Mouse (Mus musculus): ENCODE data around the gene Maea. TPM values are rescaled to one million over a fixed set of nuclear protein-coding genes. Genes with fewer than 3 reads are reported as not detected.

Gene Maea
- 54.9 and 58.2 TPM in 2 replicates for polyA plus RNA-seq (2015; fragmentation: Nextera tagmentation; extraction: Ambion mirVana)

DNA sequence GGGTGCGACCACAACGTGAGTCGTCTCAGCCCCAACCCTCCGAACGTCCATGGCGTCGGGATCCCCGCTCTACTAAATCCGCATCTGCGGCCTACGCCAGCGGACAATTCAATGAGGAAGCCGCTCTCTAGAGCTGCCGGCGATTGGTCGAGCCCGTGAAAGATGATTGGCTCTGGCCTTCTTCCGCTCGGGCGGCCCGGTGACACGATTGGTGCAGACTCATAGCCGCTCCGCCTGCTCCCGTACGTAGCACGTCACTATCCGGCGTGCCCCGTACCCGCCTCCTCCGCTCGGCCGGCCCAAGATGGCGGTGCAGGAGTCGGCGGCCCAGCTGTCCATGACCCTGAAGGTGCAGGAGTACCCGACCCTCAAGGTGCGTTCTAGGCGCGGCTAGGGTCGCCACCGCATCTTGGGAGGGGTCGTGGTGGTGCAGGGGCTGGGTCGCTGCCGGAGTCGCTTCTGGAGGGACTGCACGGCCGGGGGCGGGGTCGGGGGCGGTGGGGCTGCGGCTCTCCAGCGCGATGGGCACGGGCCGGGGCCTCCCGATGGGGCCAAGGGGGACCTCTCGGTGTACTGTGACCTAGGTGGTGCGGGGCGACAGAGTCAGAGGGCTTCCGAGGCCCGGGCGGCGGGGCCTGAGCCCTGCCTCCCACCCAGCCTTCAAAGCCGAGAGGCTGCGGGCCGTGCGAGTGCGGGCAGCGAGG is at the start of gene Maea:
TSS of gene Maea (plus strand) at position 237 of the 704 bp plus-strand sequence.
- DNase-seq: peak; percentile 94
- Histone ChIP-seq H3K4me3 (replicated peaks) (peak within 1 kb of the TSS; percentile 99), H3K27me3 (no peaks in the 10 kb centered on the region), H3K4me1 (replicated peaks) (peaks cover 35% of the 10 kb centered on the region), H3K9me3 (replicated peaks) (peaks cover 4% of the 10 kb centered on the region; the same call in 1 of the 2 replicates), H3K4me2 (peak within 1 kb of the TSS; percentile 88), H3K9ac (peak within 1 kb of the TSS; percentile 97), H3K27ac (peak within 1 kb of the TSS; percentile 81), H3K36me3 (peaks cover 9% of the 10 kb centered on the region; the same call in 1 of the 2 replicates)
- ATAC-seq (ENCODE audit: low read depth): peak; percentile 100
- under 1% methylated on average over 71 of the region's 71 CpGs for WGBS (ENCODE audit: insufficient replicate concordance)

DNA sequence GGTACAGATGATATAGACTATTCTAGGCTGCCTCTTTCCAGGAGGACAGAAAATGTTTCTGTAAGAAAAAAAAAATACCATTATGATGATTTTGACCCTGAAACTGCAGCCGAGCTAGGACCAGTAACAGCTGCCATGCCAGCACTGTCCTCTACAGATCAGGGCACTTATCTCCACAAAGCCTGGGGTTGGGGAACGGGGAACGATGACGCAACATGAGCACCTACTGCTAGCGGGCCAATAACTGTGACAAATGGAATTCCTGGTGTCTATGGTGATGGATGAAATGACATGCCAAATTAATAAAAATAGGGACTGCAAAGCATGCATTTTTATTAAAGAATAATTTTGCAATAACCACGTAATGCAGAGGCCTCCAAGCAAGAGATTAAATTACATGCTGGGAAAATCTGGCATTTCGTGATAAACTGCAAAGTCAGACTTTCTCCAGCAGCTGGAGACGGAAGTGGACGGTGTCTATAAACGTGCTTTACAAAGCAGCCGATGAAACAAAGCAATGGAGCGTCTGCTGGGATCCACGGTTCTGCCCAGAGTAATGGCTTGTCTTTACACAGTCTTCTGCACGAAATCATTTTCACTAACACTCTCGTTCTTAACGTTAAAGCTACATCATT is 41.4 kb upstream of the Maea start:
- Histone ChIP-seq H3K4me1 (replicated peaks) (no peaks in the 10 kb centered on the region; the same call in 1 of the 2 replicates), H3K9ac (no peak overlapping the region), H3K27ac (no peak overlapping the region), H3K27me3 (peaks cover 27% of the 10 kb centered on the region; the same call in 1 of the 2 replicates), H3K9me3 (replicated peaks) (no peaks in the 10 kb centered on the region), H3K4me3 (replicated peaks) (no peak overlapping the region), H3K36me3 (no peaks in the 10 kb centered on the region), H3K4me2 (no peak overlapping the region)
- no peak for ATAC-seq (ENCODE audit: low read depth)
- no peak for DNase-seq
- 56% methylated on average over 16 of the region's 16 CpGs for WGBS (ENCODE audit: insufficient replicate concordance)

DNA sequence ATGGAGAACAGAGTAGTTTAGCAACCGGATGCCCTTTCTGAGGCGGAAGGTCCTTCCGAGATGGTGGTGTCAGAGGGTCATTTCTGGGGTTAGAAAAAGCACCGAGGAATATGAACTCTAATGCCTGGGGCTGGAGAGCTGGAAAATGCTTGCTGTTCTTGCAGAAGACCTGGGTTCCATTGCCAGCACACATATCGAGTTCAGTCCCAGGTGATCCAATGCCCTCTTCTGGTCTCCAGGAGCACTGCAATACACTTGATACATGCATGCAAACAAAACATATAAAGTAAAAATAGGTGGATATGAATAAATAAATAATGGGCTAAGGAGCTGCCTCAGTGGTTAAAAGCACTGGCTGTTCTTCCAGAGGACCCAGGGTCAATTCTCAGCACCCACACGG is 38.1 kb upstream of the Maea start:
- no peaks in the 10 kb centered on the region for H3K36me3 ChIP-seq
- no peaks in the 10 kb centered on the region for H3K9me3 ChIP-seq (replicated peaks)
- WGBS (ENCODE audit: insufficient replicate concordance): 55% methylated on average over 6 of the region's 6 CpGs
- H3K27ac ChIP-seq: no peak overlapping the region
- H3K4me1 ChIP-seq (replicated peaks): no peaks in the 10 kb centered on the region; the same call in 1 of the 2 replicates
- ATAC-seq (ENCODE audit: low read depth) (no peak), DNase-seq (no peak)
- H3K4me3 ChIP-seq (replicated peaks): no peak overlapping the region
- H3K4me2 ChIP-seq: no peak overlapping the region
- H3K27me3 ChIP-seq: peaks cover 18% of the 10 kb centered on the region; the same call in 1 of the 2 replicates
- no peak overlapping the region for H3K9ac ChIP-seq

DNA sequence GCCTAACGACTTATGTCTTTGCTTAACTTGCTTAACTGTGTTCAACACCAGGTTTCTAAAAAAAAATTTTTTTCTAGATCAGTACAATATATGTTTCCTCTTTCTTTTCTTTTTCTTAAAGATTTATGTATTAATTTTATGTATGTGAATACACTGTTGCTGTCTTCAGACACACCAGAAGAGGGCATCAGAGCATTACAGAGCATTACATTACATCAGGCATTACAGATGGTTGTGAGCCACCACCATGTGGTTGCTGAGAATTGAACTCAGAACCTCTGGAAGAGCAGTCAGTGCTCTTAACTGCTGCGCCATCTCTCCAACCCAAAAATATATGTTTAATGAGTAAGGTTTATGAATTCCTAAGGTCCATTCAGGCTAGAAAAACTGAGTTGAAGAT is 33.5 kb upstream of the Maea start:
- Histone ChIP-seq H3K27me3 (0 out of 2 replicates have a peak, but pooled peaks cover 4% of the 10 kb centered on the region), H3K9ac (no peak overlapping the region), H3K36me3 (no peaks in the 10 kb centered on the region), H3K4me2 (no peak overlapping the region), H3K27ac (no peak overlapping the region), H3K9me3 (replicated peaks) (no peaks in the 10 kb centered on the region), H3K4me1 (replicated peaks) (no peaks in the 10 kb centered on the region), H3K4me3 (replicated peaks) (no peak overlapping the region)
- DNase-seq (no peak), ATAC-seq (ENCODE audit: low read depth) (no peak)
- 52% methylated on average over 2 of the region's 2 CpGs for WGBS (ENCODE audit: insufficient replicate concordance)

DNA sequence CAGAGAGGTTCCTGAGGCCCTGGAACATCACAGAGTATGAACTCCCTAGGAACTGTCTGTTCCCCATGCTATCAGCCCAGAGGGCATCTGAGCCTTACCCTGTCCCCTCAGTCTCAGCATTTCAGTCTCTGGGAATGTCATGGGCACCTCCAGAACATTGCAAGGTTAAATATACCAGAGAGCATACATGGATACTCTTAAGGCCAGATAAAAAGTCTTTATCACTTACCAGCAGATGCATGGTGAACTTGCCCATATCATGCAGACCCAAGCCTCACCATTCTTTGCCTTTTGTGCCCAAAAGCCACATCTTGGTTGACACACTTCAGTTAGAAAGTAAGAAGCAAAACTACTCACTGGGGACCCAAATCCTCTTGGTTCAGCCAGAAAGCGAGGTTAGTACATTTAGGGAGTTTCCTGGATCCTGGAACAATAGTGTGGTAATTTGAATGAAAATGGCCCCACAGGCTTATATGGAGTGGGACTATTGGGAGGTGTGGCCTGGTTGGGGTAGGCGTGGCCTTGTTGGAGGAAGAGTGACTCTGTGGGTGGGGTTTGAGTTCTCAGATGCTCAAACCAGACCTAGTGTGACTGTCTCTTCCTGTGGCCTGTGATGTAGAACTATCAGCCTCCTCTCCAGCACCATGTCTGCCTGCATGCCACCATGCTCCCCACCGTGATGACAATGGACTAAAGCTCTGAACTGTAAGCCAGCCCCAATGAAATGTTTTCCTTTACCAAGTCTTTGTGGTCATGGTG is 24.4 kb upstream of the Maea start:
- WGBS (ENCODE audit: insufficient replicate concordance): 43% methylated on average over 3 of the region's 3 CpGs

DNA sequence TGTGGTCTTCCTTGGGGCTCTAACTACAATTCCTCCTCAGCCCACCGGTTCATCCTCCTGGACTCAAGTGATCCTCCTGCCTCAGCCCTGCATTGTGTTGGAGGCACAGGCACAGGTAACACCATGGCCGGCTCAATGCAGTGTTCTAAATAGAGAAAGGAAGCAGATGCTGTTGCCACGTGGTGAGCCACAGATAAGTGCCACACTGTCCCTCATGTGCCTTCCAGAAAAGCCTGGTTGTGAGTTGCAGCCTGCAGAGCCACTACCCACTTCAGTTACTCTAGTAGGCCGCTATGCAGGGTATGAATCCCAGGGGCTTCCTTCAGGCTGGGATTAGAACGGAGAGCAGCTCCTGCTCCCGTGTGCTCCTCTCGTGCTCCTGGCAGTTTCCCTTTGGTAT is 23.1 kb upstream of the Maea start:
- peaks cover 14% of the 10 kb centered on the region for H3K4me1 ChIP-seq (replicated peaks)
- H3K36me3 ChIP-seq: no peaks in the 10 kb centered on the region
- ATAC-seq (ENCODE audit: low read depth): no peak
- H3K27me3 ChIP-seq: no peaks in the 10 kb centered on the region
- no peaks in the 10 kb centered on the region for H3K9me3 ChIP-seq (replicated peaks)
- no peak overlapping the region for H3K4me3 ChIP-seq (replicated peaks)
- H3K27ac ChIP-seq: no peak overlapping the region
- WGBS (ENCODE audit: insufficient replicate concordance): 55% methylated on average over 7 of the region's 7 CpGs
- no peak overlapping the region for H3K4me2 ChIP-seq
- H3K9ac ChIP-seq: no peak overlapping the region
- DNase-seq: no peak

More for the DNA sequence above, 24.4 kb upstream of the Maea start:
- no peak overlapping the region for H3K9ac ChIP-seq
- H3K36me3 ChIP-seq: no peaks in the 10 kb centered on the region
- peaks cover 14% of the 10 kb centered on the region for H3K4me1 ChIP-seq (replicated peaks)
- H3K27me3 ChIP-seq: no peaks in the 10 kb centered on the region
- H3K4me2 ChIP-seq: no peak overlapping the region
- no peaks in the 10 kb centered on the region for H3K9me3 ChIP-seq (replicated peaks)
- H3K27ac ChIP-seq: no peak overlapping the region
- DNase-seq: peak; percentile 24
- no peak overlapping the region for H3K4me3 ChIP-seq (replicated peaks)
- ATAC-seq (ENCODE audit: low read depth): peak; percentile 84

DNA sequence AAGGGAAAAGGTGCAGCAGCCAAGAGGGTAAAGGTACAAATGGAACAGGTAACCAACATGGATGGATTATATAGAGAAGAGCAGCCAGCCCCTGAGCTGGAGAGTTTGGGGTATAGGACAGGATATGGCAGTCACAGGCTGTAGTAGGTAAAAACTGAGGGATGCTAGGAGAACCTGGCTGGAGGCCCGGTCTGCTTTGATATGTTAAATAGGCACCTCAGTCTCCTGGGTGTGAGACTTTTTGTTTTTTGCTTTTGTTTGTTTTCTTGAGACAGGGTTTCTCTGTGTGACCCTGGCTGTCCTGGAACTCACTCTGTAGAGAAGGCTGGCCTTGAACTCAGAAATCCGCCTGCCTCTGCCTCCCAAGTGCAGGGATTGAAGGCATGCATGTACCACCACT is 10.8 kb upstream of the Maea start:
- ATAC-seq (ENCODE audit: low read depth) (no peak), DNase-seq (no peak)
- Histone ChIP-seq H3K9me3 (replicated peaks) (no peaks in the 10 kb centered on the region), H3K4me2 (no peak overlapping the region), H3K4me3 (replicated peaks) (no peak overlapping the region), H3K27me3 (no peaks in the 10 kb centered on the region), H3K4me1 (replicated peaks) (no peaks in the 10 kb centered on the region), H3K9ac (no peak overlapping the region), H3K27ac (no peak overlapping the region), H3K36me3 (no peaks in the 10 kb centered on the region)
- WGBS (ENCODE audit: insufficient replicate concordance): 37% methylated on average over 2 of the region's 2 CpGs

DNA sequence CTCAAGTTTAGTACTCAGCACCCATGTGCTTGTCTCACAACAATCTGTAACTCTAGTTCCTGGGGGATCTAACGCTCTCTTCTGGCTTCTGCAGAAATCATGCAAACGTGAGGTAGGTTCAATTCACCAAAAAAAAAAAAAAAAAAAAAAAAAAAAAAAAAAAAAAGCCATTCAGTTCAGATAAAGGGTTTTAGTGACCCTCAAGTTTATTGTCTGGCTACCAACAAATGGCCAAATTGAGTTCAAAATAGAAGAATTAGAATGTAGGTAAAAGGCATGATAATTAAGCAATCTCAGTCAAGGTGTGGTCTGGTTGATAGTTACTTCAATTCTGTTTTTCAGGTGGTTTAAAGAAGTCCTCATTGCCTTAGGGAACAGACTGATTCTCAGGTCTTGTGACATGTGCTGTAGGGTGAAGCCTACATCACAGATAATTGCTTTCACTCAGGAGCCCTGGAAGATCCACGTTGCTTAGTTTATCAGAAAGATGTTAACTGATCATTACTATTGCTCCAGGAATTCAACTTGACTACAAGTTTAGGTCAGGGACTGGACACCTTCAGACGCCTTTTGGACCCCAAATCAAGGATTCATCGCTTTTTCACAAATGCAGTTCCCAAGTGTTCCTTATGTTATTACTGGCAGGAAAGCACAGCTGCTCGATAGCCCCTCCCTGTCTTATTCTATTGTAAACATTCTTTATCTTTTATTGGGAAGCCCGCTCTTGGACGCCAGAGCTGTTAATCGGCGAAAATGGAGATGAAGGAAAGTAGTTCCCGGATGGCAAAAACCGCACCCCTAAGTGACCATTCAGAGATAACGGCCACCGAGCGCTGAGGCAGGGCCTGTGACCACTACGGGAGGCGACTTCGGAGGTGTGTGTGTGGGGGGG is 682 bp upstream of the Maea start:
- H3K36me3 ChIP-seq: peaks cover 9% of the 10 kb centered on the region; the same call in 1 of the 2 replicates
- H3K27ac ChIP-seq: peak overlapping the region; percentile 65; the same call in 1 of the 2 replicates
- no peaks in the 10 kb centered on the region for H3K27me3 ChIP-seq
- H3K4me2 ChIP-seq: peak overlapping the region; percentile 73
- ATAC-seq (ENCODE audit: low read depth) (no peak), DNase-seq (no peak)
- 22% methylated on average over 18 of the region's 18 CpGs for WGBS (ENCODE audit: insufficient replicate concordance)
- H3K4me1 ChIP-seq (replicated peaks): peaks cover 29% of the 10 kb centered on the region
- peaks cover 4% of the 10 kb centered on the region; the same call in 1 of the 2 replicates for H3K9me3 ChIP-seq (replicated peaks)
- peak overlapping the region; percentile 71 for H3K9ac ChIP-seq
- H3K4me3 ChIP-seq (replicated peaks): peak overlapping the region; percentile 99

DNA sequence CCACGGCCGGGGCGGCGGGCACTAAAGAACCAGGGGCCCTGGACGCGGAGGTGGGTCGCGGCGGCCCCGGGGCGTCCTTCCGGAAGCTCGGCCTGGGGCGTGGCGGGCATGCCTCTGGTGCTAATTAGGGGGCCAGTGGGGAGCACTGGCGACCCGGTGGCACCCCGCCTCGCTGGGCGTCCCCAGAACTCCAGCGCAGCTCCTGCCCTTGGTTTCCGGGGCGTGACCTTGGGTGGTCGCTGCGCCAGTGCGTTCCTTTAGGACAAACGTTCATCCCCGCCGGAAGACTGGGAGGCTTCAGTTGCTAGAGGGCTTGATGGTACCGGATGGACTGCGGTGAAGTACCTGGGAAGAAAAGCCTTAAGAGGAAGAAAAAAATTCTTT is 660 bp downstream of the Maea start:
- peak; percentile 32 for ATAC-seq (ENCODE audit: low read depth)
- H3K9ac ChIP-seq: peak overlapping the region; percentile 97
- WGBS (ENCODE audit: insufficient replicate concordance): under 1% methylated on average over 30 of the region's 31 CpGs
- no peaks in the 10 kb centered on the region for H3K27me3 ChIP-seq
- peak overlapping the region; percentile 81 for H3K27ac ChIP-seq
- peaks cover 4% of the 10 kb centered on the region; the same call in 1 of the 2 replicates for H3K9me3 ChIP-seq (replicated peaks)
- H3K36me3 ChIP-seq: peaks cover 9% of the 10 kb centered on the region; the same call in 1 of the 2 replicates
- peak; percentile 47 for DNase-seq
- peak overlapping the region; percentile 88 for H3K4me2 ChIP-seq
- peaks cover 41% of the 10 kb centered on the region for H3K4me1 ChIP-seq (replicated peaks)
- peak overlapping the region; percentile 99 for H3K4me3 ChIP-seq (replicated peaks)

DNA sequence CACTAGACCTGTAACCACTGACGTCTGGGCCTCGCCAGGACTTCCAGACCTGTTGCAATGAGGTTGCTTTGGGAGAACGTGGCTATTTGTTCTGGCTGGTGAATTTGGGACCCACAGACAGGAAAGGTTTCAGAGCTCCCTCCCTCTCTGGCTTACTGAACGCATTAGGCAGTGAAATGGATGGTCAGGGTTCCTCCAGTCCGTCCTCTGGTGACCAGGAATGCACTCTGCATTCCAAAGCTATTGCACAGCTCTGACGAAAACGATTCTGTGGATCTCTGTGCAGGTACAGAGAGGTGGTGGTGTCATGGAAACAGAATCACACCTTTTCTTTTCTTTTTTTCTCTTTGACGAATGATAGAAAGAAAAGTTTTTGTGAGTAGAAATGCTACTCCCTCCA is 1.9 kb downstream of the Maea start:
- Histone ChIP-seq H3K4me1 (replicated peaks) (peaks cover 53% of the 10 kb centered on the region), H3K4me3 (replicated peaks) (0 out of 2 replicates have a peak overlapping the region, but pooled peaks have one; percentile 7), H3K9ac (peak overlapping the region; percentile 97; the same call in 1 of the 2 replicates), H3K36me3 (peaks cover 9% of the 10 kb centered on the region; the same call in 1 of the 2 replicates), H3K27ac (no peak overlapping the region), H3K27me3 (no peaks in the 10 kb centered on the region), H3K9me3 (replicated peaks) (peaks cover 4% of the 10 kb centered on the region; the same call in 1 of the 2 replicates), H3K4me2 (peak overlapping the region; percentile 88)
- 69% methylated on average over 8 of the region's 8 CpGs for WGBS (ENCODE audit: insufficient replicate concordance)
- DNase-seq: no peak
- ATAC-seq (ENCODE audit: low read depth): no peak
